Mouse (Mus musculus) fat pad, adult 2 months (tissue): Measurements from ENCODE around the gene Zfp964.
"Not testable (repeated sequence)": the region's sequence is repeated elsewhere in the genome, so short reads cannot be mapped to it uniquely, and the experiment has no call there.

ENCODE experiments used
- DNase-seq: peaks from one replicate; pipeline ENCODE4 v3.0.0-alpha.2; 2011; ENCODE audit warnings: low read depth, low spot score; ENCODE audit errors: extremely low read depth

Gene Zfp964

GRCm38 (mm10) chr8:69654358-69654981, at the start of gene Zfp964:
Zfp964 (plus strand) TSS chr8:69654479.
- peak; percentile 42 for DNase-seq

GRCm38 (mm10) chr8:69614687-69615086, 39.6 kb upstream of the Zfp964 start:
- DNase-seq, result no peak

- DNase-seq, result no peak
Observed at GRCm38 (mm10) chr8:69618078-69618477, 36.2 kb upstream of the Zfp964 start.

- DNase-seq, result peak; percentile 81
Observed at GRCm38 (mm10) chr8:69625095-69625789, 29.0 kb upstream of the Zfp964 start, which contains the start of gene Zfp868. Zfp868 (minus strand) TSS chr8:69625548.

- no peak for DNase-seq
Observed at GRCm38 (mm10) chr8:69653808-69654357, 396 bp upstream of the Zfp964 start.

GRCm38 (mm10) chr8:69661294-69661693, 7.0 kb downstream of the Zfp964 start:
- no peak for DNase-seq

GRCm38 (mm10) chr8:69665051-69665450, 10.8 kb downstream of the Zfp964 start:
- DNase-seq, result not testable (repeated sequence)

- no peak for DNase-seq
Observed at GRCm38 (mm10) chr8:69701810-69702209, 47.5 kb downstream of the Zfp964 start.

- not testable (repeated sequence) for DNase-seq
Observed at GRCm38 (mm10) chr8:69710624-69711023, 56.3 kb downstream of the Zfp964 start, which contains the start of gene Zfp869. Zfp869 (minus strand) TSS chr8:69710724.

GRCm38 (mm10) chr8:69713516-69713915, 59.2 kb downstream of the Zfp964 start:
- no peak for DNase-seq

GRCm38 (mm10) chr8:69715366-69715765, 61.1 kb downstream of the Zfp964 start:
- DNase-seq, result no peak
